Mouse (Mus musculus) gastrocnemius, postnatal 36 days (tissue): ENCODE measurements at regions not wholly inside any gene's neighbourhood (a gene's known extent, or its start where the extent isn't known, plus 50 kb on each side); places are given as distances from the start of the nearest gene placed in this dataset.
"Not testable (repeated sequence)": the region's sequence is repeated elsewhere in the genome, so short reads cannot be mapped to it uniquely, and the experiment has no call there.

Source experiments
- DNase-seq, 2 experiments: peaks; one replicate each; pipeline ENCODE4 v3.0.0; 2022
- intact Hi-C: fragments of 180-260 bp; cut with DNase I; formaldehyde crosslinking; loops from one replicate; pipeline ENCODE4 v1.15.1; 2025

GRCm38 (mm10) chr8:35121084-35121483 is 644.5 kb upstream of the Gm19410 start:
- no peak for DNase-seq
- intact Hi-C loops = no loop called here

DNA sequence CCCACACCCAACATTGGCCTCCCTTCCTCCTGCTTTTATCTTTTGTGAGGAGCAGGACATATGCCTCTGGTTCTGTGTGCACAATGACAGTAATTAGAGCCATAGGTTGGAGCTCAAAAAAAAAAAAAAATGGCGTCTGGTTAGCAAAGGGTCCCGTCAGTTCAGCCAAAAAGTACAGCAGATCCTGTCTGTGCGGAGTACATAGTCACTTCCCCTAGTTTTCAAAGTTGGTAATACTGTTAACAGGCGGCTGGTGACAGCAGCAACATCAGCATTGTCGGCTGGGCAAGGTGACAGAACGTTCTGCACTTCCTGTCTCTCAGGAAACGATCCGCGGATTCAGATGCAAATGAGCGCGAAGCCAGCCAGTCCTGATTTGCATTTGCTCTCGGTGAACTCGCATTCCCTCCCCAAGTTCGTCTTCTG is 642.4 kb upstream of the Gm19410 start:
- intact Hi-C loops = no loop called here
- DNase-seq = no peak

DNA sequence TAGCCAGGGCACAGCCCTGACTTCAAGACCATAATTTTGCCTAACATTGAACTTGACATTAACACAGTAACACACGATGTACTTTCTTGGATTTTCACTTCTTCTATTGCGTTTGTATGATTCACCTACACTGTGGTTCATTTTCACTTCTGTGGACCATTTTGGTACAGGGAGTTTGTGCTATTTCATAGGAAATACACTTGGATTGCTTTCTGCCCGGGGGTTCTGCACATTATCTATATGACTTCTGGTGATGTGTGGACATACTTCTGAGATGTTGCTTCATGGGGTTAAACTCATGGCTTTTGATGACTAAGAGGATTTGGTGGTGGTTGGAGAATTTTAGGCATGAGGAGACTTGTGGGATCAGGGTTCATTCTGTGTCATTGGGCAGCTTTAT is 640.4 kb upstream of the Gm19410 start:
- no peak for DNase-seq
- intact Hi-C loops = no loop called here

GRCm38 (mm10) chr8:35132281-35132680 is 633.3 kb upstream of the Gm19410 start:
- intact Hi-C loops = no loop called here
- DNase-seq = no peak

DNA sequence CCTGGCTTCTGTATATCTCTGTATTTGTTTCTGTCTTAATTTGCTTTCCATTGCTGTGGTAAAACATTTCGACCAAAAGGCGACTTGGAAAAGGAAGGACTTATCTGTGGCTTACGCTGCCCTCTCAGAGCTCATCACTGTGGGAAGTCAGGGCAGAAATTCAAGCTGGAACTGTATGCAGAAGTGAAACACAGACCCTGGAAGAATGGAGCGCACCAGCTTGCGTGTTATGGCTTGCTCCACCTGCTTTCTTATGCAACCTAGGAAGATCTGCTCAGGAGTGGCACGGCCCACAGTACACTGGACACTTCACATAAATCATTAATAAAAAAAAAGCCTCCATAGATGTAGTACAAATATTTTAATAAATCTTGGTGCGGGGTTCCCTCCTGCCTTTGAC is 630.0 kb upstream of the Gm19410 start:
- DNase-seq = no peak
- intact Hi-C loops = no loop called here

DNA sequence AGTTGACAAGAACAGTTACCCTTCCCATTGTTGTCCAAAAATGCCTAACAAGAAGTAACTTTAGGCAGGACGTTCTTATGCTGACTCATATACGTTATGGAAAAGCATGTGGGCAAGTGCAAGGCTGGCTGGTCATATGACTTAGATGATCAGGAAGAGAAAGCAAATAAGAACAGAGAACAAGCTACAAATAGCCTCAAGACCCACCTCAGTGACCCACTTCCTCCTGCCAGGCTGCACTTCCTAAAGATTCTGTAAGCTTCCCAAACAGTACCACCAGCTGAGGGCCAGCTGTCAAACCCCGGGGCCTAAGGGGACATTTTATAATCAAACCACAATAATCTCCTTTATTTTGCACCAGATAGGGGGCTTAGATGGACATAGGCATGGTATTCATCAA is 628.9 kb upstream of the Gm19410 start:
- intact Hi-C loops = no loop called here
- DNase-seq = no peak

- DNase-seq = no peak
- intact Hi-C loops = no loop called here
Observed at GRCm38 (mm10) chr8:35140775-35141174, 624.8 kb upstream of the Gm19410 start.

DNA sequence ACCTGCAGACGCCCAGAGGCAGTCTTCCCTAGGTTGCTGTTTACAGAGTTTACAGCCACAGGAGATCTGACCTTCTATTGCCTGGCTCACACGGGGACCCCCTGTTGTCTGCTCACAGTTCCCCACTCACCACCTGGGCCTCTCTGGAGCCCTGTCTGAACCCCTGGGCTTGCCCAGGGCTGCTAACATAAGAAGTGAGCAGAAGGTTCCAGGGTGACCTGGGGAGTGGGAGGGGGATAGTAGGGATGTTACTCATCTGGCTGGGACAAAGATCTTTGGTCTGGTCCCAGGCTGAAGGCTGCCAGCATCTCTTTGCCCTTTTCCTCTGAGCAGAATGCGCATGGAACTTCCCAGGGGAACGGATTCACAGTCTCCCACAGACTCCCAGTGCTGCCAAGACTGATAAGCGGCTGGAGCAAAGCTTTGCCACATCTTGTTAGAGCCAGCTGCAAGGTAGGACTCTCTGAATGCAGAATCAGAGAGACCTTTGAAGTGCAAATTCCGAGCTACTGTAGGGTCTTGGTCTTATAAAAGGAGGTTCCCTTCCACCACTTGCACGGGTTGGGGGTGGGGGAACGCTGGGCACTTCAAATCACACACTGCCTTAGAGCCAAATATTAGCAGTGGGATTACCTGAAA is 622.5 kb upstream of the Gm19410 start:
- intact Hi-C loops = no loop called here
- no peak for DNase-seq

DNA sequence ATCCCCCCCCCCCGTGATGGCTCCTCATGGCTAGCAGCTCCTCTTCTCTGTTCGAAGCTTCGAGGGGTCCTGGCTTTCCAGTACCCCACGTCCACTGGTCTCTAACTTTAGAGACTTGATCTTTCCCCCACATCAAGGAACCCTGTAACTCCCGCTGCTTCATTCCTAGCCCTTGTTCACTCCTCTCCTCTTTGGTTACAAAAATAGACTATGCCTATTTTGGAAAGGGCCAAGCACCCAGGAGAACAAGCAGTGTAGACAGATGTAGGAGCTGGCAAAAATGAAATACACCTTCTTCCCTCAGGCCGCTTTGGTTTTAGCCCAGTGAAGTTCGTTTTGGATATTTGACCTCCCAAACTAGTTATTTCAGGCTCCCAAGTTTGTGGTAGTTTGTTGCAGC is 621.9 kb upstream of the Gm19410 start:
- intact Hi-C loops = no loop called here
- DNase-seq = no peak

GRCm38 (mm10) chr8:35144401-35144800 is 621.2 kb upstream of the Gm19410 start:
- intact Hi-C loops = no loop called here

GRCm38 (mm10) chr8:35147481-35147880 is 618.1 kb upstream of the Gm19410 start:
- intact Hi-C loops = no loop called here
- DNase-seq = no peak

More at GRCm38 (mm10) chr8:35144401-35144800, 621.2 kb upstream of the Gm19410 start:
- DNase-seq = no peak

- DNase-seq = no peak
- intact Hi-C loops = no loop called here
Observed at GRCm38 (mm10) chr8:35147967-35148366, 617.6 kb upstream of the Gm19410 start.

- intact Hi-C loops = loop anchor here (10.0 kb wide), 1 partner anchor 968 kb away; no protein-coding TSS in a partner anchor
Observed at GRCm38 (mm10) chr8:35152585-35152984, 613.0 kb upstream of the Gm19410 start.

DNA sequence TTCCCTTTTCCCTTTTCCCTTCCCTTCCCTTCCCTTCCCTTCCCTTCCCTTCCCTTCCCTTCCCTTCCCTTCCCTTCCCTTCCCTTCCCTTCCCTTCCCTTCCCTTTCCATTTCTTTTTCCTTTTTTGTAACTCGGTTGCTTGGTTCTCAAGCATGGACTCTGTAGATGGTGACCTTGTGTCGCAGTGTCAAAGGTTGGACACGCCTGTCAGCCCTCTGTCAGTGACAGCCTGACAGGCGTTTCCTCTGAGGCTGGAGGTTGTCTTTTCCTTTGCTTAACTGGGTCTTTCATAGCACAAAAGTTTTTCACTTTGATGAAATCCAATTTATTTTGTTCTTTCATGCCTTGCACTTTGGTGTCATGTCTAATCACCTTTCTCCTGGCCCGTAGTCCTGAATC is 609.3 kb upstream of the Gm19410 start:
- no peak for DNase-seq
- intact Hi-C loops = loop anchor here (5.0 to 10.0 kb wide), 2 partner anchors 284 to 971 kb away; no protein-coding TSS in a partner anchor

More at GRCm38 (mm10) chr8:35152585-35152984, 613.0 kb upstream of the Gm19410 start:
- DNase-seq = no peak

DNA sequence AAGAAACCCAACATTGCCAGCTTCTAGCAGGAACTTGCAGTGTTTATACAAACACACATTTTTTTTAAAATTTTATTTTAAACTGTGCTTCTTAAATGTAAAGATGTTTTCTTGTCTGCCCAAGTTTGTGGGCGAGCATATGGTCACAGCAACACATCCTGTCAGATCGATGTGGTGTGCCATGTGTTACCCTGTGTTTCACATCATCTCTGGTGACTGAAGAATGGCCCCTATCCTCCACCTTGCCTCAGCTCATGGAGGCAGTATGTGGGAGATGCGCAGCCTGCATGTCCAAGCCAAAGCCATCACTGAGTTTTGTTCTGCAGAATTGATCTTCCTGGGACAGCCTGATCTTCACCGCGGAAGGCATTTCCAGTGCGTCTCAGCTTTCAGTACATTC is 607.9 kb upstream of the Gm19410 start:
- intact Hi-C loops = loop anchor here (5.0 to 10.0 kb wide), 2 partner anchors 285 to 973 kb away; no protein-coding TSS in a partner anchor

GRCm38 (mm10) chr8:35159329-35159728 is 606.3 kb upstream of the Gm19410 start:
- intact Hi-C loops = loop anchor here (5.0 to 10.0 kb wide), 2 partner anchors 287 to 975 kb away; no protein-coding TSS in a partner anchor
- DNase-seq = peak; percentile 22 to 24

More for the DNA sequence above, 607.9 kb upstream of the Gm19410 start:
- no peak for DNase-seq

DNA sequence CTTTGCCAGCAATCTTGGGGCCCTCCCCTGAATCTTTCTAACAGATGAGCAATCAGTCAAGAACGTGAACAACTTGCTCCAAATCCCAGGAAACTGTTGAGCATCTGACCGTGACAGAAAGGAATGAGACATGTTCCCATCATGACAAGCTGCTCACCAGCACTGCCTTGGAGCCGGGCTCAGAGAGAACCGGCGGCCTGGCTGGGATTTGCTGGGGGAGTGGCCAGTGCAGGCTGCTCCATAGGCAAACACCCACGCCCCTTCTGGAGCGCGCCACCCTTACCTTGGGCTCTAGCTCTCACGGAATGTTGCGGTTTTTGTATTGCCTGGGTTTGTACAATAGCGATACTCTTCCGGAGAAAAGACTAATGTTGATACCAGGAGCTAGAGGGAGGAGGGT is 605.4 kb upstream of the Gm19410 start:
- intact Hi-C loops = loop anchor here (5.0 to 10.0 kb wide), 2 partner anchors 268 to 305 kb away; no protein-coding TSS in a partner anchor
- no peak for DNase-seq

DNA sequence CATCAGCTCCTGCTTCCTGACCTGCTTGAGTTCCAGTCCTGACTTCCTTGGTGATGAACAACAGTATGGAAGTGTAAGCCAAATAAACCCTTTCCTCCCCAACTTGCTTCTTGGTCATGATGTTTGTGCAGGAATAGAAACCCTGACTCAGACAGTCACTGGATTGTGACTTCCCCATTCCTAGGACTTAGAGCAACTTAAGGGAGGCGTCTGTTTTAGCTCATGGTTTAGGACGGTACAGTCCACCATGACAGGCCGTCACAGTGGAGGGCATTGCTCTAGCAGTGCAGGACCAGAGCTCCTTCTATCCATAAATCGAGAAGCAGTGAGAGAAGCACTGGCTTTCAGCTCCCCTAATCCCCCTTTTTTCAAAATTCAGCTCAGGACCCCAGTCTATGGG is 603.4 kb upstream of the Gm19410 start:
- intact Hi-C loops = loop anchor here (5.0 to 10.0 kb wide), 2 partner anchors 270 to 303 kb away; no protein-coding TSS in a partner anchor
- DNase-seq = not testable (repeated sequence)

GRCm38 (mm10) chr8:35166611-35167010 is 599.0 kb upstream of the Gm19410 start:
- DNase-seq = no peak
- intact Hi-C loops = loop anchor here (10.0 kb wide), 1 partner anchor 298 kb away; no protein-coding TSS in a partner anchor

DNA sequence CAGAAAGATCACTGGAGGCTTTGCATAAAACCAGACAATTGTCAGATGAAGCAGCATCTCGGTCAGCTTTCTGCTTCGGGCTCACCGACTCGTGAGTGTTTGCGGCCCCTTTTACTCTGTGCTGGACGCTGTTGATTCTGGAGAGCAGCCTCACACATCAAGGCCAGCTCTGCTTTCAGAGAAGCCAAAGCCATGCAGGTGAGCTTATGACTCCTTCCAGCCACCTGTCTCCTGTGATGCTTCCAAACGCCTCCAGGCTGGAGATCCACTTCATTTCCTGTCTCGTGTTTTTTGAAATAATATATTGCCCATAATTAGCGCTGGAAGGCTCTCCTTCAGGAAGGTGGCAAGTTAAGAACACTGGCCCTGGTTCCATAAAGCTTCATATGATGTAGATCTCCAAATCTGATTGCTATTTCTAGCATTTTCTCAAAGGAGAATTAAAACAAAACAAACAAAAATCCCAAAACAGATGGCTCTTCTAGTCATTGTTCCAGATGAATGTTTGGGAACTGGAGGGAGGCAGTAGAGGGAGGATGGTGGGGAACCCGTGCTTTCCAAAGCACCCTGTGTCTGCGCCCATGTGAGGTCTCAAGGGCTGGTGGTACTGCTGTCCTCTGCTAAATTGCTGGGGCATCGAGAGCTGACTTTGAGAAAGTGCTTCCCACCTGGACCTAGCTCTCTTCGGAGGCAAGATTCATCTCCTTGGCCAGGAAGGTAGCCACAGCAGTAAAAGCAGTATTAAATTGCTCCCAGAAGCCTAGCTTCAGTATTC is 593.9 kb upstream of the Gm19410 start:
- intact Hi-C loops = no loop called here
- DNase-seq = no peak

- no peak for DNase-seq
- intact Hi-C loops = no loop called here
Observed at GRCm38 (mm10) chr8:35177314-35177713, 588.3 kb upstream of the Gm19410 start.
